In the genomic region with DNA sequence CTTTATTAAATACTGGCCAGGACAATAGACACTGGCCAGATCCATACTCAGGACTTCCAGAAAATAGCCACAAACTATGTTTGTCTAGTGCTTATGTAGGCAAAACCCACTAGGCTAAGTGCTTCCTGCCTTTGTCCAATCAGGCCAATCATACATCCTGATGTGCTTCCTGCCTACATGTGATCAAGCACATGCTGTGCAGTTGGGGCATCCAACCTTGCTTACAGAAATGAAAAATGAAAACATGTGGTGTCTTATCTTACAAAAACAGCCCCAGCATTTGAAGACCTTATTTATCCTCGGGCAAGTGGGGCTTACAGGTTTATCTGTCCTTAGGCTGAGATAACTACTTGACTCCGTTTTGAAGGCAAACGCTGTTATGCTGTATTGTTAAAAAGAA, we compare ENCODE assay signal across 24 mouse cellular contexts.
DNase-seq lines count a peak whose midpoint lies in the region; ATAC-seq and TF ChIP-seq lines count a peak whose summit lies in the region.
"Had no signal": no experiment of that assay in that cellular context is flagged by ENCODE, and none has a peak within 500 bp of the region (broad histone marks: within the 10 kb centered on the region; RNA-seq: fewer than 3 reads in every experiment).

No protein-coding gene starts in this region.

- 90% methylated on average over 3 of the region's 3 CpGs for WGBS in midbrain, embryonic 14.5 days
- WGBS in midbrain, postnatal 0 days, result 65% methylated on average over 3 of the region's 3 CpGs
- WGBS in liver, embryonic 15.5 days (ENCODE audit: insufficient replicate concordance), result 10% methylated on average over 3 of the region's 3 CpGs
- WGBS in forebrain, embryonic 13.5 days, result 91% methylated on average over 3 of the region's 3 CpGs

- H3K4me2 ChIP-seq in midbrain, embryonic 14.5 days (ENCODE audit: low read length), result no peak overlapping the region
- no peak overlapping the region for H3K4me2 ChIP-seq in midbrain, postnatal 0 days (ENCODE audit: low read depth, low read length, poor library complexity, severe bottlenecking)
- no peak overlapping the region for H3K4me2 ChIP-seq in liver, embryonic 15.5 days
- no peak overlapping the region for H3K4me2 ChIP-seq in forebrain, embryonic 13.5 days
- H3K4me2 ChIP-seq: embryonic facial prominence, embryonic 15.5 days; forebrain, embryonic 15.5 days; limb, embryonic 12.5 days; neural tube, embryonic 15.5 days; stomach, embryonic 15.5 days had no signal

- no peak overlapping the region for H3K4me3 ChIP-seq in midbrain, embryonic 14.5 days (replicated peaks; ENCODE audit: low read depth, low read length)
- H3K4me3 ChIP-seq in midbrain, postnatal 0 days (ENCODE audit: low read depth, low read length), result no peak overlapping the region
- H3K4me3 ChIP-seq in liver, embryonic 15.5 days (replicated peaks), result no peak overlapping the region
- no peak overlapping the region for H3K4me3 ChIP-seq in forebrain, embryonic 13.5 days
- H3K4me3 ChIP-seq: embryonic facial prominence, embryonic 15.5 days; forebrain, embryonic 15.5 days; heart, embryonic 10.5 days; hindbrain, embryonic 10.5 days; limb, embryonic 12.5 days; midbrain, embryonic 10.5 days; neural tube, embryonic 15.5 days; stomach, embryonic 15.5 days had no signal

- peak; percentile 7 for DNase-seq in midbrain, embryonic 14.5 days
- no peak for DNase-seq in midbrain, postnatal 0 days (ENCODE audit: low spot score)
- peak; percentile 10 for DNase-seq in liver
- DNase-seq: cerebellum, adult 18-20 months; cerebellum, postnatal 36 days; gastrocnemius, postnatal 10 days; kidney, adult 9 months; kidney, postnatal 25 days; lung, postnatal 10 days; thymus, postnatal 25 days had no signal

- H3K27me3 ChIP-seq in midbrain, embryonic 14.5 days (ENCODE audit: control insufficient read depth, insufficient read depth, low read length), result no peaks in the 10 kb centered on the region
- H3K27me3 ChIP-seq in midbrain, postnatal 0 days (ENCODE audit: insufficient read depth, low read length), result no peaks in the 10 kb centered on the region
- no peaks in the 10 kb centered on the region for H3K27me3 ChIP-seq in liver, embryonic 15.5 days
- H3K27me3 ChIP-seq in forebrain, embryonic 13.5 days, result no peaks in the 10 kb centered on the region
- H3K27me3 ChIP-seq: embryonic facial prominence, embryonic 15.5 days; forebrain, embryonic 15.5 days; limb, embryonic 12.5 days; neural tube, embryonic 15.5 days; stomach, embryonic 15.5 days had no signal

- H3K4me1 ChIP-seq in midbrain, embryonic 14.5 days (ENCODE audit: control insufficient read depth, insufficient read depth, low read length), result no peaks in the 10 kb centered on the region
- H3K4me1 ChIP-seq in midbrain, postnatal 0 days (ENCODE audit: insufficient read depth, low read length), result no peaks in the 10 kb centered on the region
- no peaks in the 10 kb centered on the region for H3K4me1 ChIP-seq in liver, embryonic 15.5 days (replicated peaks)
- no peaks in the 10 kb centered on the region for H3K4me1 ChIP-seq in forebrain, embryonic 13.5 days
- H3K4me1 ChIP-seq: embryonic facial prominence, embryonic 15.5 days; forebrain, embryonic 15.5 days; hindbrain, embryonic 10.5 days; limb, embryonic 12.5 days; midbrain, embryonic 10.5 days; neural tube, embryonic 15.5 days; stomach, embryonic 15.5 days had no signal

- H3K9me3 ChIP-seq in midbrain, embryonic 14.5 days (ENCODE audit: control insufficient read depth, low read length), result no peaks in the 10 kb centered on the region
- no peaks in the 10 kb centered on the region for H3K9me3 ChIP-seq in midbrain, postnatal 0 days (ENCODE audit: low read length)
- H3K9me3 ChIP-seq in liver, embryonic 15.5 days (replicated peaks), result no peaks in the 10 kb centered on the region
- no peaks in the 10 kb centered on the region for H3K9me3 ChIP-seq in forebrain, embryonic 13.5 days (replicated peaks)
- H3K9me3 ChIP-seq: embryonic facial prominence, embryonic 15.5 days; forebrain, embryonic 15.5 days; heart, embryonic 10.5 days; hindbrain, embryonic 10.5 days; limb, embryonic 12.5 days; midbrain, embryonic 10.5 days; neural tube, embryonic 15.5 days; stomach, embryonic 15.5 days had no signal

- no peak overlapping the region for H3K27ac ChIP-seq in midbrain, embryonic 14.5 days (replicated peaks; ENCODE audit: low read depth, low read length)
- no peak overlapping the region for H3K27ac ChIP-seq in midbrain, postnatal 0 days (ENCODE audit: low read depth, low read length)
- no peak overlapping the region for H3K27ac ChIP-seq in liver, embryonic 15.5 days (replicated peaks)
- no peak overlapping the region for H3K27ac ChIP-seq in forebrain, embryonic 13.5 days
- H3K27ac ChIP-seq: embryonic facial prominence, embryonic 15.5 days; forebrain, embryonic 15.5 days; heart, embryonic 10.5 days; hindbrain, embryonic 10.5 days; hindbrain, postnatal 0 days; limb, embryonic 12.5 days; midbrain, embryonic 10.5 days; neural tube, embryonic 15.5 days; stomach, embryonic 15.5 days had no signal

- H3K36me3 ChIP-seq in midbrain, embryonic 14.5 days (ENCODE audit: control insufficient read depth, insufficient read depth, low read length), result no peaks in the 10 kb centered on the region
- no peaks in the 10 kb centered on the region for H3K36me3 ChIP-seq in midbrain, postnatal 0 days (ENCODE audit: insufficient read depth, low read length)
- no peaks in the 10 kb centered on the region for H3K36me3 ChIP-seq in liver, embryonic 15.5 days (replicated peaks)
- no peaks in the 10 kb centered on the region for H3K36me3 ChIP-seq in forebrain, embryonic 13.5 days (ENCODE audit: poor library complexity, severe bottlenecking)
- H3K36me3 ChIP-seq: embryonic facial prominence, embryonic 15.5 days; forebrain, embryonic 15.5 days; heart, embryonic 10.5 days; hindbrain, embryonic 10.5 days; limb, embryonic 12.5 days; midbrain, embryonic 10.5 days; neural tube, embryonic 15.5 days; stomach, embryonic 15.5 days had no signal

- H3K9ac ChIP-seq in midbrain, embryonic 14.5 days (replicated peaks; ENCODE audit: low read length), result no peak overlapping the region
- H3K9ac ChIP-seq in midbrain, postnatal 0 days (replicated peaks; ENCODE audit: low read length, poor library complexity, severe bottlenecking), result no peak overlapping the region
- no peak overlapping the region for H3K9ac ChIP-seq in liver, embryonic 15.5 days
- no peak overlapping the region for H3K9ac ChIP-seq in forebrain, embryonic 13.5 days
- H3K9ac ChIP-seq: embryonic facial prominence, embryonic 15.5 days; forebrain, embryonic 15.5 days; limb, embryonic 12.5 days; neural tube, embryonic 15.5 days; stomach, embryonic 15.5 days had no signal

- no peak for TF ChIP-seq CTCF in midbrain, postnatal 0 days (IDR thresholded peaks at IDR 0.05)

- ATAC-seq in midbrain, embryonic 14.5 days (ENCODE audit: low FRiP score, low TSS enrichment), result no peak
- no peak for ATAC-seq in midbrain, postnatal 0 days (ENCODE audit: low FRiP score)
- peak; percentile 63 for ATAC-seq in liver, embryonic 15.5 days (ENCODE audit: insufficient read depth)
- ATAC-seq in frontal cortex, adult (ENCODE audit: low TSS enrichment), result no peak
- no peak for ATAC-seq in forebrain, embryonic 13.5 days
- no peak for ATAC-seq in cerebellum, adult (ENCODE audit: insufficient number of reproducible peaks, low FRiP score, low TSS enrichment)
- ATAC-seq: forebrain, embryonic 15.5 days; hindbrain, postnatal 0 days; intestine, embryonic 16.5 days had no signal
